In the genomic region with DNA sequence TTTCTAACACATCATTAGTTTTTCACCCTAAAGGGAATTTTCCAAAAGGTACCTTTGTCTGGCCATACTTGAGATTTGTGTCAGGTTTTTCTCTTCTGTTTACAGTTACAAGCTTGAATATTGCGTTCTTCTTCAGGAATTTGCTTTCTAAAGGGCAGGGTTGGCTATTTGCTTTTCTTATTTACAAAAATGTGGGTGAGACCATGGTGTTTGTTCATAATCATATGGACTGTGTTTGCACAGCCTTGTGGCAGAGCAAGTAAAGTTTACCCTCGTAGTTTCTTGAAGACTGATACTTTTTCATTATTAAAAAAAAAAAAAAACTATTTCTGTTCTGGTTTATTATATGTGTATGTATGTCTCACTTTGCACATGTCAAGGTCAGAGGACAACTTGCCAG, we compare ENCODE assay signal across 21 mouse cellular contexts. TPM values are rescaled to one million over a fixed set of nuclear protein-coding genes. Genes with fewer than 3 reads are reported as not detected.
DNase-seq lines count a peak whose midpoint lies in the region; ATAC-seq and TF ChIP-seq lines count a peak whose summit lies in the region.
"Had no signal": no experiment of that assay in that cellular context is flagged by ENCODE, and none has a peak within 500 bp of the region (broad histone marks: within the 10 kb centered on the region; RNA-seq: fewer than 3 reads in every experiment).

No protein-coding gene starts in this region.

- TF ChIP-seq POLR2A in heart, adult 2 months (IDR thresholded peaks at IDR 0.05; ENCODE audit: insufficient read depth, low read depth, low read length) = no peak
- TF ChIP-seq POLR2A in kidney, adult 2 months (IDR thresholded peaks at IDR 0.05; ENCODE audit: low read depth, low read length) = no peak
- TF ChIP-seq POLR2A in lung, adult 2 months (IDR thresholded peaks at IDR 0.05; ENCODE audit: borderline replicate concordance, extremely low read depth, low read depth, low read length) = no peak

- H3K27me3 ChIP-seq in heart, adult 2 months (ENCODE audit: control insufficient read depth, insufficient read depth, low read length) = no peaks in the 10 kb centered on the region
- no peaks in the 10 kb centered on the region for H3K27me3 ChIP-seq in heart, embryonic 10.5 days (ENCODE audit: insufficient read depth, poor library complexity, severe bottlenecking)
- H3K27me3 ChIP-seq in kidney, adult 2 months (replicated peaks; ENCODE audit: control insufficient read depth, insufficient read depth, low read length) = no peaks in the 10 kb centered on the region
- H3K27me3 ChIP-seq in kidney, embryonic 16.5 days (ENCODE audit: insufficient read depth, low read length) = no peaks in the 10 kb centered on the region
- H3K27me3 ChIP-seq in lung, embryonic 15.5 days = no peaks in the 10 kb centered on the region
- H3K27me3 ChIP-seq in stomach, embryonic 15.5 days (replicated peaks) = no peaks in the 10 kb centered on the region
- no peaks in the 10 kb centered on the region for H3K27me3 ChIP-seq in intestine, postnatal 0 days (replicated peaks; ENCODE audit: control insufficient read depth, insufficient read depth, low read length)
- H3K27me3 ChIP-seq: embryonic facial prominence, embryonic 13.5 days; forebrain, embryonic 13.5 days; limb, embryonic 12.5 days; liver, embryonic 15.5 days; megakaryocyte, embryonic 14.5 days; midbrain, embryonic 15.5 days; neural tube, embryonic 12.5 days had no signal

- H3K27ac ChIP-seq in heart, adult 2 months = peak overlapping the region; percentile 55
- no peak overlapping the region for H3K27ac ChIP-seq in heart, embryonic 10.5 days
- peak overlapping the region; percentile 45; the same call in 1 of the 2 replicates for H3K27ac ChIP-seq in kidney, adult 2 months (ENCODE audit: insufficient read depth, low read depth, low read length)
- H3K27ac ChIP-seq in kidney, embryonic 16.5 days (ENCODE audit: low read length) = no peak overlapping the region
- H3K27ac ChIP-seq in lung, embryonic 15.5 days = peak overlapping the region; percentile 60
- H3K27ac ChIP-seq in stomach, embryonic 15.5 days = peak overlapping the region; percentile 11; the same call in 1 of the 2 replicates
- no peak overlapping the region for H3K27ac ChIP-seq in intestine, postnatal 0 days (ENCODE audit: low read depth, low read length)
- H3K27ac ChIP-seq: embryonic facial prominence, embryonic 13.5 days; forebrain, embryonic 13.5 days; hindbrain, embryonic 14.5 days; limb, embryonic 12.5 days; liver, embryonic 15.5 days; midbrain, embryonic 15.5 days; neural tube, embryonic 12.5 days had no signal

- no peak overlapping the region for H3K4me2 ChIP-seq in kidney, embryonic 16.5 days (replicated peaks; ENCODE audit: low read depth, low read length)
- no peak overlapping the region for H3K4me2 ChIP-seq in lung, embryonic 15.5 days
- H3K4me2 ChIP-seq in stomach, embryonic 15.5 days = no peak overlapping the region
- H3K4me2 ChIP-seq in intestine, postnatal 0 days (replicated peaks; ENCODE audit: low read depth) = no peak overlapping the region
- H3K4me2 ChIP-seq: embryonic facial prominence, embryonic 13.5 days; forebrain, embryonic 13.5 days; hindbrain, embryonic 14.5 days; limb, embryonic 12.5 days; liver, embryonic 15.5 days; midbrain, embryonic 15.5 days; neural tube, embryonic 12.5 days had no signal

- DNase-seq in heart, adult 2 months = no peak
- DNase-seq in heart, embryonic 10.5 days (ENCODE audit: low spot score) = no peak
- no peak for DNase-seq in kidney, adult 2 months
- DNase-seq in lung, adult 2 months = no peak
- DNase-seq: kidney, postnatal 4 days; right cerebral cortex, postnatal 14 days; thymus, postnatal 25 days had no signal

- no peak for TF ChIP-seq CTCF in heart, adult 2 months (IDR thresholded peaks at IDR 0.05)
- no peak for TF ChIP-seq CTCF in kidney, adult 2 months (conservative IDR thresholded peaks at IDR 0.05; ENCODE audit: insufficient read depth, insufficient read length, low read depth, low read length)
- TF ChIP-seq CTCF in lung, adult 2 months (IDR thresholded peaks at IDR 0.05; ENCODE audit: insufficient read depth, low read length) = no peak
- TF ChIP-seq CTCF in intestine, postnatal 0 days (IDR thresholded peaks at IDR 0.05; ENCODE audit: low read depth) = no peak

- no peaks in the 10 kb centered on the region for H3K9me3 ChIP-seq in heart, embryonic 10.5 days
- no peaks in the 10 kb centered on the region for H3K9me3 ChIP-seq in kidney, embryonic 16.5 days (ENCODE audit: low read length)
- H3K9me3 ChIP-seq in lung, embryonic 15.5 days = no peaks in the 10 kb centered on the region
- no peaks in the 10 kb centered on the region for H3K9me3 ChIP-seq in stomach, embryonic 15.5 days
- H3K9me3 ChIP-seq in intestine, postnatal 0 days (ENCODE audit: control insufficient read depth) = no peaks in the 10 kb centered on the region
- H3K9me3 ChIP-seq: embryonic facial prominence, embryonic 13.5 days; forebrain, embryonic 13.5 days; limb, embryonic 12.5 days; liver, embryonic 15.5 days; megakaryocyte, embryonic 14.5 days; midbrain, embryonic 15.5 days; neural tube, embryonic 12.5 days had no signal

- no peak overlapping the region for H3K4me3 ChIP-seq in heart, adult 2 months
- H3K4me3 ChIP-seq in heart, embryonic 10.5 days = no peak overlapping the region
- H3K4me3 ChIP-seq in kidney, adult 2 months (ENCODE audit: insufficient read depth, low read depth, low read length) = no peak overlapping the region
- H3K4me3 ChIP-seq in kidney, embryonic 16.5 days (ENCODE audit: low read length) = no peak overlapping the region
- H3K4me3 ChIP-seq in lung, embryonic 15.5 days = no peak overlapping the region
- no peak overlapping the region for H3K4me3 ChIP-seq in lung, adult 2 months (replicated peaks; ENCODE audit: extremely low read depth, low read depth, low read length)
- H3K4me3 ChIP-seq in stomach, embryonic 15.5 days (replicated peaks) = no peak overlapping the region
- no peak overlapping the region for H3K4me3 ChIP-seq in intestine, postnatal 0 days (ENCODE audit: low read depth, low read length)
- H3K4me3 ChIP-seq: embryonic facial prominence, embryonic 13.5 days; forebrain, embryonic 13.5 days; limb, embryonic 12.5 days; liver, embryonic 15.5 days; megakaryocyte, embryonic 14.5 days; midbrain, embryonic 15.5 days; neural tube, embryonic 12.5 days had no signal

- H3K79me2 ChIP-seq in heart, adult 2 months (replicated peaks; ENCODE audit: control insufficient read depth, insufficient read depth, low read length) = peaks cover 12% of the 10 kb centered on the region

- intact Hi-C loops in heart, adult 2 months (cut with DNase I) = no loop called here

- WGBS in heart, adult 2 months = 71% methylated on average over 2 of the region's 2 CpGs
- 93% methylated on average over 2 of the region's 2 CpGs for WGBS in heart, embryonic 10.5 days
- WGBS in kidney, adult 2 months = 58% methylated on average over 2 of the region's 2 CpGs
- WGBS in kidney, embryonic 16.5 days = 68% methylated on average over 2 of the region's 2 CpGs
- WGBS in lung, embryonic 15.5 days = 39% methylated on average over 2 of the region's 2 CpGs
- 46% methylated on average over 2 of the region's 2 CpGs for WGBS in lung, adult 2 months
- WGBS in stomach, embryonic 15.5 days = 50% methylated on average over 2 of the region's 2 CpGs
- WGBS in intestine, postnatal 0 days = 51% methylated on average over 2 of the region's 2 CpGs

- TF ChIP-seq EP300 in heart, adult 2 months (IDR thresholded peaks at IDR 0.05; ENCODE audit: insufficient read depth, low read depth, low read length) = no peak

- H3K36me3 ChIP-seq in heart, adult 2 months (ENCODE audit: control insufficient read depth, insufficient read depth, low read length) = peaks cover 55% of the 10 kb centered on the region
- no peaks in the 10 kb centered on the region for H3K36me3 ChIP-seq in heart, embryonic 10.5 days
- no peaks in the 10 kb centered on the region for H3K36me3 ChIP-seq in kidney, adult 2 months (ENCODE audit: control insufficient read depth, insufficient read depth, low read length)
- no peaks in the 10 kb centered on the region for H3K36me3 ChIP-seq in kidney, embryonic 16.5 days (ENCODE audit: insufficient read depth, low read length)
- no peaks in the 10 kb centered on the region for H3K36me3 ChIP-seq in lung, embryonic 15.5 days
- no peaks in the 10 kb centered on the region for H3K36me3 ChIP-seq in stomach, embryonic 15.5 days
- no peaks in the 10 kb centered on the region for H3K36me3 ChIP-seq in intestine, postnatal 0 days (ENCODE audit: control insufficient read depth, insufficient read depth)
- H3K36me3 ChIP-seq: embryonic facial prominence, embryonic 13.5 days; limb, embryonic 12.5 days; liver, embryonic 15.5 days; midbrain, embryonic 15.5 days; neural tube, embryonic 12.5 days had no signal

- H3K4me1 ChIP-seq in heart, adult 2 months (ENCODE audit: control insufficient read depth, insufficient read depth, low read length) = peaks cover 22% of the 10 kb centered on the region
- H3K4me1 ChIP-seq in heart, embryonic 10.5 days = peaks cover 35% of the 10 kb centered on the region; the same call in 1 of the 2 replicates
- peaks cover 39% of the 10 kb centered on the region for H3K4me1 ChIP-seq in kidney, adult 2 months (ENCODE audit: control insufficient read depth, insufficient read depth, low read length)
- H3K4me1 ChIP-seq in kidney, embryonic 16.5 days (ENCODE audit: insufficient read depth, low read length) = peaks cover 15% of the 10 kb centered on the region
- H3K4me1 ChIP-seq in lung, embryonic 15.5 days = peaks cover 27% of the 10 kb centered on the region
- peaks cover 44% of the 10 kb centered on the region for H3K4me1 ChIP-seq in lung, adult 2 months (ENCODE audit: control insufficient read depth, insufficient read depth, low read length)
- peaks cover 34% of the 10 kb centered on the region; the same call in 1 of the 2 replicates for H3K4me1 ChIP-seq in stomach, embryonic 15.5 days
- peaks cover 28% of the 10 kb centered on the region; the same call in 1 of the 2 replicates for H3K4me1 ChIP-seq in intestine, postnatal 0 days (replicated peaks; ENCODE audit: control insufficient read depth, insufficient read depth, low read length)
- H3K4me1 ChIP-seq: neural tube, embryonic 12.5 days had no signal

- no peak overlapping the region for H3K9ac ChIP-seq in heart, adult 2 months (ENCODE audit: low read depth, low read length)
- no peak overlapping the region for H3K9ac ChIP-seq in kidney, embryonic 16.5 days (replicated peaks; ENCODE audit: low read length)
- no peak overlapping the region for H3K9ac ChIP-seq in lung, embryonic 15.5 days
- H3K9ac ChIP-seq in stomach, embryonic 15.5 days = no peak overlapping the region
- H3K9ac ChIP-seq in intestine, postnatal 0 days (ENCODE audit: low read depth, low read length) = no peak overlapping the region
- H3K9ac ChIP-seq: embryonic facial prominence, embryonic 13.5 days; forebrain, embryonic 13.5 days; hindbrain, embryonic 14.5 days; limb, embryonic 12.5 days; liver, embryonic 15.5 days; midbrain, embryonic 15.5 days; neural tube, embryonic 12.5 days had no signal

- ATAC-seq in kidney, embryonic 16.5 days (ENCODE audit: low FRiP score, low TSS enrichment) = no peak
- no peak for ATAC-seq in lung, embryonic 15.5 days (ENCODE audit: borderline replicate concordance, extremely low read depth, low FRiP score, low TSS enrichment)
- peak; percentile 34; the same call in 1 of the 2 replicates for ATAC-seq in stomach, embryonic 15.5 days (ENCODE audit: insufficient read depth, low FRiP score, low read depth)
- ATAC-seq in intestine, postnatal 0 days = no peak
- ATAC-seq: CD4-positive, CD25-positive, alpha-beta regulatory T cell, adult 4 months; forebrain, embryonic 13.5 days; midbrain, embryonic 15.5 days had no signal

RNA-seq across cellular contexts. Expression of gene Cab39, which starts 17.5 kb away (rescaled TPM):
- 100 to 1,000 TPM; 113 to 118 TPM for total RNA-seq in heart, adult 2 months (2021)
- 36.7 and 59.1 TPM in 2 replicates for polyA plus RNA-seq in heart, adult 2 months (2012; rRNA removed)
- 24.2 and 31.6 TPM in 2 replicates for polyA plus RNA-seq in heart, embryonic 10.5 days (2016; fragmentation: Nextera tagmentation; extraction: Ambion mirVana)
- 38.1 and 41.8 TPM in 2 replicates for polyA plus RNA-seq in kidney, adult 2 months (2012; rRNA removed)
- 26.2 and 26.9 TPM in 2 replicates for polyA plus RNA-seq in kidney, embryonic 16.5 days (2015; fragmentation: Nextera tagmentation; extraction: Ambion mirVana)
- polyA plus RNA-seq in lung, embryonic 15.5 days (2015; fragmentation: Nextera tagmentation; extraction: Ambion mirVana) = 28.9 and 29.3 TPM in 2 replicates
- polyA plus RNA-seq in lung, adult 2 months (2012; rRNA removed) = 43.8 and 48.3 TPM in 2 replicates
- polyA plus RNA-seq in stomach, embryonic 15.5 days (2015; fragmentation: Nextera tagmentation; extraction: Ambion mirVana) = 30.6 and 31.4 TPM in 2 replicates
- polyA plus RNA-seq in intestine, postnatal 0 days (2015; fragmentation: Nextera tagmentation; extraction: Ambion mirVana) = 33.8 and 36.6 TPM in 2 replicates

RNA-seq across cellular contexts. Expression of gene A630001G21Rik, which starts 32.3 kb away (rescaled TPM):
- under 1 TPM; 0.20 to 0.37 TPM for total RNA-seq in heart, adult 2 months (2021)
- polyA plus RNA-seq in heart, adult 2 months (2012; rRNA removed) = 1.2 and 1.3 TPM in 2 replicates
- polyA plus RNA-seq in heart, embryonic 10.5 days (2016; fragmentation: Nextera tagmentation; extraction: Ambion mirVana) = 1.0 and 1.2 TPM in 2 replicates
- 1.2 and 2.5 TPM in 2 replicates for polyA plus RNA-seq in kidney, adult 2 months (2012; rRNA removed)
- polyA plus RNA-seq in kidney, embryonic 16.5 days (2015; fragmentation: Nextera tagmentation; extraction: Ambion mirVana) = 0.68 and 1.3 TPM in 2 replicates
- polyA plus RNA-seq in lung, embryonic 15.5 days (2015; fragmentation: Nextera tagmentation; extraction: Ambion mirVana) = 1.2 and 1.5 TPM in 2 replicates
- polyA plus RNA-seq in lung, adult 2 months (2012; rRNA removed) = 3.0 and 3.6 TPM in 2 replicates
- 1.4 and 1.7 TPM in 2 replicates for polyA plus RNA-seq in stomach, embryonic 15.5 days (2015; fragmentation: Nextera tagmentation; extraction: Ambion mirVana)
- polyA plus RNA-seq in intestine, postnatal 0 days (2015; fragmentation: Nextera tagmentation; extraction: Ambion mirVana) = 0.55 and 0.78 TPM in 2 replicates
- total RNA-seq: gastrocnemius, adult 8-10 months had no signal

Comparison
In these comparisons a context has a peak if more than half of its experiments do, and no peak if none do; other contexts are left out.
1. H3K27ac ChIP-seq: peak in heart, adult 2 months (single experiment), kidney, adult 2 months (single experiment), lung, embryonic 15.5 days (single experiment) and stomach, embryonic 15.5 days (single experiment); none in heart, embryonic 10.5 days (single experiment), kidney, embryonic 16.5 days (single experiment) and intestine, postnatal 0 days (single experiment).